Mouse (Mus musculus): ENCODE measurements around the gene Dph3. TPM values are rescaled to one million over a fixed set of nuclear protein-coding genes. Genes with fewer than 3 reads are reported as not detected.

Gene Dph3
- polyA plus RNA-seq, 1 experiment: not detected

DNA sequence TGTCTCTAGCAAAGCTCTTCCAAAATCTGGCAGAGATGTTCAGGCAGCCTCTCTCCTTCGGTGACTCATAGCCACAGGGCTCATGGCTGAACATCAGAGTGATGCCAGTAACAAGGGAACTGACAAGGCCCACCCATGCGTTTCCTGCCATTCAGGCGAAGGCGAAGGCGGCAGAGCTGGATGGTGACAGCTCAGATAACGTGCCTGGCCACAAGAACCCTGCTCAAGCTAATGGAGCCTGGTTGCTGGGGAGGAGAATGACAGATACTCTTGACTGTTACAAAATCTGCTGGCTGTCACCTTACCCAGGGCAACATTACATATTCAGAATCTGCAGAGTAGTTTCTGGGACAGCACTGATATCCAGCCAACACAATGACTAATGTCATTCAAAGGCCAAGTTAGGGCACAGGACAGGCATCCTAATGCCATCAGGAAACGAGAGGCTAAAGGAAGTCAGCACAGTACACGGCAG, 12.3 kb downstream of the Dph3 start:
- Histone ChIP-seq H3K27ac (ENCODE audit: insufficient read depth, low read depth, low read length) (no peak overlapping the region), H3K4me1 (ENCODE audit: control insufficient read depth, insufficient read depth, low read length) (no peaks in the 10 kb centered on the region), H3K4me3 (ENCODE audit: insufficient read depth, low read depth, low read length) (no peak overlapping the region)
- TF ChIP-seq POLR2A (IDR thresholded peaks at IDR 0.05; ENCODE audit: insufficient read depth, low read depth, low read length) (no peak), CTCF (IDR thresholded peaks at IDR 0.05; ENCODE audit: insufficient read depth, low read depth, low read length) (no peak)
- 61% methylated on average over 8 of the region's 8 CpGs for WGBS

GRCm38 (mm10) chr14:32072807-32073206, 12.7 kb downstream of the Dph3 start:
- Histone ChIP-seq H3K27ac (ENCODE audit: insufficient read depth, low read depth, low read length) (no peak overlapping the region), H3K4me3 (ENCODE audit: insufficient read depth, low read depth, low read length) (no peak overlapping the region), H3K4me1 (ENCODE audit: control insufficient read depth, insufficient read depth, low read length) (no peaks in the 10 kb centered on the region)
- TF ChIP-seq POLR2A (IDR thresholded peaks at IDR 0.05; ENCODE audit: insufficient read depth, low read depth, low read length): no peak
- TF ChIP-seq CTCF (IDR thresholded peaks at IDR 0.05; ENCODE audit: insufficient read depth, low read depth, low read length): no peak

DNA sequence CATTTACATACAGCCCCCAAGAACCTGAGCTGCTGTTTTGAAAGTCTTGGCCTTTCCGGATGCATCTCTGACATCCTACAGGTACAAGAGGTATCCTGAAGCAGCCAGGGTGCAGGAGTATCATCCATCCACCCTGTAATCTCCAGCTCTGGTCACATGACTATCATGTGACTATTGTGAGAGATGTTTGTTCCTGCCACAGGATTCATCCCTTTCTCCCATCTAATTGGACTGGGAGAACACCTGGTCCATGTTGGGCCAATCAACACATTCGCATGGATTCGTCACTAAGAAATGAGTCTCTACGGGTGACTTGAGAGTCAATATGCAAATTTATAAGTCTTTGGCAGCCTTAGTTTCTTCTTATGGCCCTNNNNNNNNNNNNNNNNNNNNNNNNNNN, 24.1 kb downstream of the Dph3 start:
- Histone ChIP-seq H3K4me3 (ENCODE audit: insufficient read depth, low read depth, low read length) (no peak overlapping the region), H3K27ac (ENCODE audit: insufficient read depth, low read depth, low read length) (no peak overlapping the region), H3K4me1 (ENCODE audit: control insufficient read depth, insufficient read depth, low read length) (no peaks in the 10 kb centered on the region)
- 91% methylated on average over 4 of the region's 4 CpGs for WGBS
- TF ChIP-seq CTCF (IDR thresholded peaks at IDR 0.05; ENCODE audit: insufficient read depth, low read depth, low read length): no peak
- no peak for TF ChIP-seq POLR2A (IDR thresholded peaks at IDR 0.05; ENCODE audit: insufficient read depth, low read depth, low read length)

GRCm38 (mm10) chr14:32057664-32058063, 27.9 kb downstream of the Dph3 start:
- TF ChIP-seq CTCF (IDR thresholded peaks at IDR 0.05; ENCODE audit: insufficient read depth, low read depth, low read length): no peak
- TF ChIP-seq POLR2A (IDR thresholded peaks at IDR 0.05; ENCODE audit: insufficient read depth, low read depth, low read length): no peak
- Histone ChIP-seq H3K4me3 (ENCODE audit: insufficient read depth, low read depth, low read length) (no peak overlapping the region), H3K4me1 (ENCODE audit: control insufficient read depth, insufficient read depth, low read length) (no peaks in the 10 kb centered on the region; the same call in 1 of the 2 replicates), H3K27ac (ENCODE audit: insufficient read depth, low read depth, low read length) (no peak overlapping the region)
- WGBS: 92% methylated on average over 4 of the region's 4 CpGs

GRCm38 (mm10) chr14:32056675-32057074, 28.9 kb downstream of the Dph3 start:
- TF ChIP-seq CTCF (IDR thresholded peaks at IDR 0.05; ENCODE audit: insufficient read depth, low read depth, low read length) (no peak), POLR2A (IDR thresholded peaks at IDR 0.05; ENCODE audit: insufficient read depth, low read depth, low read length) (no peak)
- H3K27ac ChIP-seq (ENCODE audit: insufficient read depth, low read depth, low read length): no peak overlapping the region
- H3K4me3 ChIP-seq (ENCODE audit: insufficient read depth, low read depth, low read length): no peak overlapping the region
- no peaks in the 10 kb centered on the region; the same call in 1 of the 2 replicates for H3K4me1 ChIP-seq (ENCODE audit: control insufficient read depth, insufficient read depth, low read length)
- WGBS: 96% methylated on average over 2 of the region's 2 CpGs

DNA sequence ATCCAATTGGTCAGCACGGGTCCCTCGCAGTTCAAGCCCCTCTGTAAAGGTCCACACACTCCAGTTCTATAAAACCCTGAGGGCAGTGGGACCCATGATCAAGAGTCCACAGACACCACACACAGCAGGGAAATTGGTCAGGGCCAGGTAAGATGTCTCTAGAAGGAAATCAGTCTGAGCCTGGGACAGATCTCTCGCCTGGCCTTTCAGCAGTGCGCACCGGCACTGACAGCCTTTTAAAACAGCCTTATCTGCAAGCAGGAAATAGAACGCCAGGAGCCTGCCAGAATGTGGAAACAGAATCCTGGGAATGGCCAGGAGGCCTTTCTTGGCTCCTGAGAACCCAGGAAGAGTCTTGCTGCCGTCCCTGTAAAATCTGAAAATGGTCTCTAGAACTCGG, 29.7 kb downstream of the Dph3 start:
- WGBS: 80% methylated on average over 8 of the region's 8 CpGs
- Histone ChIP-seq H3K4me1 (ENCODE audit: control insufficient read depth, insufficient read depth, low read length) (no peaks in the 10 kb centered on the region; the same call in 1 of the 2 replicates), H3K27ac (ENCODE audit: insufficient read depth, low read depth, low read length) (no peak overlapping the region), H3K4me3 (ENCODE audit: insufficient read depth, low read depth, low read length) (no peak overlapping the region)
- TF ChIP-seq POLR2A (IDR thresholded peaks at IDR 0.05; ENCODE audit: insufficient read depth, low read depth, low read length): no peak
- no peak for TF ChIP-seq CTCF (IDR thresholded peaks at IDR 0.05; ENCODE audit: insufficient read depth, low read depth, low read length)

DNA sequence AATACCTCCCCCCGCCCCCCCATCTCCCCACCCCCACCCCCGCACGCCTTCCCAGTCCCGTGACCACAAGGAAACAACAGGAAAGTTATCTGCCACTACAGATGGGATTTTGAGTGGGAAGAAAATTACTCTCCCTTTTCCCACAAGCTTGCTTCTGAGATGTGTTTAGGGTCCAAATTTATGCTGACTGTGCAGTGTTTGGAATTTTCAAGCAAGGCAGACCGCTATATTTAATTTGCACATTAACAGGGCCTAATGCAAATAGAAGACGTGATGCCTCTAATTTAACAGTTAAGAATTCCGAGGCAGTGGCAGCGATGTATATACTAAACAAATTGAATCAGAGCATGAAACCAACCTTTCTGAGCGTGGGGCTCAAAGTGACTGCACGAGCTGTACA, 30.7 kb downstream of the Dph3 start:
- Histone ChIP-seq H3K27ac (ENCODE audit: insufficient read depth, low read depth, low read length) (no peak overlapping the region), H3K4me1 (ENCODE audit: control insufficient read depth, insufficient read depth, low read length) (no peaks in the 10 kb centered on the region; the same call in 1 of the 2 replicates), H3K4me3 (ENCODE audit: insufficient read depth, low read depth, low read length) (no peak overlapping the region)
- TF ChIP-seq CTCF (IDR thresholded peaks at IDR 0.05; ENCODE audit: insufficient read depth, low read depth, low read length) (no peak), POLR2A (IDR thresholded peaks at IDR 0.05; ENCODE audit: insufficient read depth, low read depth, low read length) (no peak)
- WGBS: 41% methylated on average over 10 of the region's 10 CpGs

- WGBS: 91% methylated on average over 5 of the region's 5 CpGs
- Histone ChIP-seq H3K4me3 (ENCODE audit: insufficient read depth, low read depth, low read length) (no peak overlapping the region), H3K27ac (ENCODE audit: insufficient read depth, low read depth, low read length) (no peak overlapping the region), H3K4me1 (ENCODE audit: control insufficient read depth, insufficient read depth, low read length) (no peaks in the 10 kb centered on the region; the same call in 1 of the 2 replicates)
- TF ChIP-seq POLR2A (IDR thresholded peaks at IDR 0.05; ENCODE audit: insufficient read depth, low read depth, low read length): no peak
- no peak for TF ChIP-seq CTCF (IDR thresholded peaks at IDR 0.05; ENCODE audit: insufficient read depth, low read depth, low read length)
Measured at GRCm38 (mm10) chr14:32053895-32054294, 31.6 kb downstream of the Dph3 start.

GRCm38 (mm10) chr14:32050171-32050570, 35.4 kb downstream of the Dph3 start:
- no peak for TF ChIP-seq CTCF (IDR thresholded peaks at IDR 0.05; ENCODE audit: insufficient read depth, low read depth, low read length)
- no peak for TF ChIP-seq POLR2A (IDR thresholded peaks at IDR 0.05; ENCODE audit: insufficient read depth, low read depth, low read length)
- Histone ChIP-seq H3K27ac (ENCODE audit: insufficient read depth, low read depth, low read length) (no peak overlapping the region), H3K4me1 (ENCODE audit: control insufficient read depth, insufficient read depth, low read length) (no peaks in the 10 kb centered on the region; the same call in 1 of the 2 replicates), H3K4me3 (ENCODE audit: insufficient read depth, low read depth, low read length) (no peak overlapping the region)
- WGBS: 86% methylated on average over 6 of the region's 6 CpGs

GRCm38 (mm10) chr14:32046357-32046756, 39.2 kb downstream of the Dph3 start:
- no peak overlapping the region for H3K4me3 ChIP-seq (ENCODE audit: insufficient read depth, low read depth, low read length)
- WGBS: 72% methylated on average over 8 of the region's 8 CpGs
- no peak overlapping the region for H3K27ac ChIP-seq (ENCODE audit: insufficient read depth, low read depth, low read length)
- TF ChIP-seq POLR2A (IDR thresholded peaks at IDR 0.05; ENCODE audit: insufficient read depth, low read depth, low read length): no peak
- TF ChIP-seq CTCF (IDR thresholded peaks at IDR 0.05; ENCODE audit: insufficient read depth, low read depth, low read length): no peak
- H3K4me1 ChIP-seq (ENCODE audit: control insufficient read depth, insufficient read depth, low read length): no peaks in the 10 kb centered on the region
